Mouse (Mus musculus): Measurements from ENCODE around the gene Rasl11a. TPM values are rescaled to one million over a fixed set of nuclear protein-coding genes. Genes with fewer than 3 reads are reported as not detected.

Rasl11a gene
- total and polyA plus RNA-seq, 3 experiments, result 0.25 to 0.42 TPM; not detected in 1

GRCm38 (mm10) chr5:146846489-146846888, 1.6 kb downstream of the Rasl11a start:
- dilution Hi-C loops (cut with MboI; ENCODE audit: extremely low pct_ligation_motif_present, extremely low pct_unique_long_range_greater_than_20kb, low sequenced_read_pairs) (no loop called here), in situ Hi-C loops (cut with MboI; ENCODE audit: low pct_ligation_motif_present, low pct_unique_long_range_greater_than_20kb, low sequenced_read_pairs) (no loop called here)
- Histone ChIP-seq H3K27me3 (replicated peaks) (no peaks in the 10 kb centered on the region), H3K9ac (ENCODE audit: insufficient read depth, low read depth) (no peak overlapping the region), H3K27ac (ENCODE audit: insufficient read depth, low read depth) (no peak overlapping the region), H3K9me3 (replicated peaks; ENCODE audit: low read length) (peaks cover 2% of the 10 kb centered on the region), H3K79me2 (replicated peaks; ENCODE audit: control insufficient read depth, extremely low read depth, insufficient read depth, poor library complexity, severe bottlenecking) (no peaks in the 10 kb centered on the region), H3K4me1 (ENCODE audit: control insufficient read depth in 1 of 2, insufficient read depth in 2 of 2) (no peaks in the 10 kb centered on the region), H3K4me3 (replicated peaks in 1 of 3; ENCODE audit: low read depth in 2 of 3, low read length in 2 of 3, poor library complexity in 1 of 3) (no peak overlapping the region), H3K4me2 (ENCODE audit: insufficient read depth, low read depth, poor library complexity, severe bottlenecking) (no peak overlapping the region), H3K36me3 (replicated peaks in 1 of 2; ENCODE audit: control insufficient read depth in 1 of 2, insufficient read depth in 1 of 2, low read length in 1 of 2) (no peaks in the 10 kb centered on the region)
- DNase-seq (ENCODE audit: extremely low read depth), result no peak
- TF ChIP-seq USF2 (conservative IDR thresholded peaks at IDR 0.05; ENCODE audit: low read depth, low read length), result no peak
- no peak for TF ChIP-seq MAZ (IDR thresholded peaks at IDR 0.05; ENCODE audit: low read depth, low read length)
- TF ChIP-seq USF1 (IDR thresholded peaks at IDR 0.05; ENCODE audit: low read depth, low read length), result no peak
- no peak for TF ChIP-seq SMC3 (IDR thresholded peaks at IDR 0.05; ENCODE audit: low read depth, low read length)
- no peak for TF ChIP-seq CHD2 (IDR thresholded peaks at IDR 0.05; ENCODE audit: low read length)
- no peak for TF ChIP-seq CHD1 (IDR thresholded peaks at IDR 0.05; ENCODE audit: low read depth, low read length)
- no peak for TF ChIP-seq GABPA (IDR thresholded peaks at IDR 0.05; ENCODE audit: insufficient replicate concordance, low read depth, low read length)
- TF ChIP-seq PAX5 (IDR thresholded peaks at IDR 0.05; ENCODE audit: low read length), result no peak
- no peak for TF ChIP-seq MYC (IDR thresholded peaks at IDR 0.05; ENCODE audit: low read depth, low read length)
- TF ChIP-seq CTCF (conservative IDR thresholded peaks at IDR 0.05 in 1 of 2, IDR thresholded peaks at IDR 0.05 in 1 of 2; ENCODE audit: low read depth in 2 of 2, low read length in 2 of 2), result no peak
- TF ChIP-seq BHLHE40 (IDR thresholded peaks at IDR 0.05; ENCODE audit: low read depth, low read length), result no peak

DNA sequence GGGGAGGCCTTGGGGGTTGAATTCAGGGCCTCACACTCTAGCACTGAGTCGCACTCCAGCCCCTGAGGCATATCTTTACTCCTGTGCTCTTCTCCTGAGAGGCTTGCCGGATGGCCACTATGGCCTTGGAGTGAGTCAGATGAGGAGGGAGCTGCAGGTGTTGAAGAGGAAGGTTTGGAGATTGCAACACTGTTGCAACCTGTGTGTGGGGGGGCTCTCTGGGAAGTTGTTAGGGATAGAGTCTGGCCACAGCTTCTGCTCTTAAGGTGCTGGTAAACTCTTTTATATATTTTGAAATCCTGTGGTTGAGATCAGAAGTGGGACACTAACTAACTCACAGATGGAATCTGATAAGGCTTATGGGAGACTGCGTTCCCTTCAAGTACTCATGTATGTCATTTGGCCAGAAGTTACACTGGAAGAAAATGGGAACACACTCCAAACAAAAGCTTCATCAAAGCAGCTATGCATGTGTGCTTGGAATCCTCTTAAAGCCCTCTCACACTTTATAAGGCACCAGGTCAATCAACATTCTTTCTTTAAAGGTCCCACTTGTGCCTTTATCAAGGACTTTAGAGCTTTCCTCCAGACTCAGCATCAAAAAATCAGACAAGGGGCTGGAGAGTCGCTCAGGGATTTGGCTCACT, 4.2 kb downstream of the Rasl11a start:
- no peaks in the 10 kb centered on the region for H3K79me2 ChIP-seq (replicated peaks; ENCODE audit: control insufficient read depth, extremely low read depth, insufficient read depth, poor library complexity, severe bottlenecking)
- no peak overlapping the region for H3K9ac ChIP-seq (ENCODE audit: insufficient read depth, low read depth)
- H3K36me3 ChIP-seq (replicated peaks in 1 of 2; ENCODE audit: control insufficient read depth in 1 of 2, insufficient read depth in 1 of 2, low read length in 1 of 2), result no peaks in the 10 kb centered on the region
- H3K27me3 ChIP-seq (replicated peaks), result peaks cover 2% of the 10 kb centered on the region
- peaks cover 2% of the 10 kb centered on the region for H3K9me3 ChIP-seq (replicated peaks; ENCODE audit: low read length)
- in situ Hi-C loops (cut with MboI; ENCODE audit: low pct_ligation_motif_present, low pct_unique_long_range_greater_than_20kb, low sequenced_read_pairs) (no loop called here), dilution Hi-C loops (cut with MboI; ENCODE audit: extremely low pct_ligation_motif_present, extremely low pct_unique_long_range_greater_than_20kb, low sequenced_read_pairs) (no loop called here)
- TF ChIP-seq ELF1 (IDR thresholded peaks at IDR 0.05; ENCODE audit: low read depth, low read length) (no peak), PAX5 (IDR thresholded peaks at IDR 0.05; ENCODE audit: low read length) (no peak), SMC3 (IDR thresholded peaks at IDR 0.05; ENCODE audit: low read depth, low read length) (no peak), SIN3A (IDR thresholded peaks at IDR 0.05; ENCODE audit: low read length) (no peak), POLR2AphosphoS2 (IDR thresholded peaks at IDR 0.05; ENCODE audit: low read depth, low read length) (no peak), POLR2A (IDR thresholded peaks at IDR 0.05; ENCODE audit: low read depth, low read length) (no peak), CHD2 (IDR thresholded peaks at IDR 0.05; ENCODE audit: low read length) (no peak), KAT2A (IDR thresholded peaks at IDR 0.05; ENCODE audit: insufficient replicate concordance, low read length) (no peak), NELFE (IDR thresholded peaks at IDR 0.05; ENCODE audit: low read depth, low read length) (no peak), MYC (IDR thresholded peaks at IDR 0.05; ENCODE audit: low read depth, low read length) (no peak), BHLHE40 (IDR thresholded peaks at IDR 0.05; ENCODE audit: low read depth, low read length) (no peak)
- DNase-seq (ENCODE audit: extremely low read depth), result no peak
- no peak overlapping the region for H3K27ac ChIP-seq (ENCODE audit: insufficient read depth, low read depth)
- no peak overlapping the region for H3K4me2 ChIP-seq (ENCODE audit: insufficient read depth, low read depth, poor library complexity, severe bottlenecking)
- H3K4me3 ChIP-seq (replicated peaks in 1 of 3; ENCODE audit: low read depth in 2 of 3, low read length in 2 of 3, poor library complexity in 1 of 3), result no peak overlapping the region
- H3K4me1 ChIP-seq (ENCODE audit: control insufficient read depth in 1 of 2, insufficient read depth in 2 of 2), result no peaks in the 10 kb centered on the region

Measured in CH12.LX (cell line).